Mouse (Mus musculus) 416B (cell line): ENCODE data around the gene Csdc2.

Experiments used
- DNase-seq: peaks from one replicate; pipeline ENCODE4 v3.0.0; 2011; ENCODE audit warnings: low read depth

Csdc2 gene

GRCm38 (mm10) chr15:81925760-81926445 lies 10.7 kb upstream of the Csdc2 start, which contains the start of gene Polr3h:
TSS of gene Polr3h (minus strand) at chr15:81926240.
- DNase-seq, result peak; percentile 98

GRCm38 (mm10) chr15:81926446-81926822 lies 10.1 kb upstream of the Csdc2 start:
- DNase-seq, result no peak

DNA sequence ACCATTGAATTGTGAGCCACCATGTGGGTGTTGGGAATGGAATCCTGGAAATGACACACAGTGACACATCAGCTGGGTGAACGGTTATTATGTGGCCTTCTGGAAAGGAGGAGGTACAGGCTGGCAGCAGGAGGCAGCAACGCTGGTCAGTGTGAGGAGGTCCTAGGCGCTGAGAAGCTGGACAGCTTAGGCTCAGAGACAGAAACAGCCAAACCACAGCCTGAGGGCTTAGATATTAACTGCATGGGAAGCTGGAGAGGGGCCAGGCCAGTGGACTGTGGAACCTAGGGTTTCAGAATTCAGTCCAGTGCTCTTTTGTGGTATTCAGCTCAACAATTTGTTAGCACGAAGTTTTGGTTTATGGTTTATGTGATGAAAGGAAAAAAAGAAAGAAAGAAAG lies 8.8 kb upstream of the Csdc2 start:
- DNase-seq, result peak; percentile 86

DNA sequence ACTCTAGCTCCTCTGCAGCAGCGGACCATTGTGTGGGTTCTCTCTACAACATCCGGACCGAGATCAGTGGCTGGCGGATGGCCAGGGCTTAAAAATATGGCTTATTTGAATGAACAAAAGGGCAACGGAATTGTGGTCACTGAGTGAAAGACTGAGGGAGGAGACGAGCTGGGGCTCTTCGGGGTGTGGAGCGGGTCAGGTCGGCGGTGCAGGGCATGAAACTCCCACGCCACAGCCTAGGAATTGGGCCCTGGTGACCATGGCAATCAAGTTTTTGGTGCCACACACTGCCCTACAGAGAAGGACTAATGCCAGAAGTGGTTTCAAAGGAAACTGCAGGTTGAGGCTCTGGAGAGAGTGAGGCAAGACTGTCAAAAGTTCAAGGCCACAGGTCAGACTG lies 8.3 kb upstream of the Csdc2 start:
- peak; percentile 93 for DNase-seq

GRCm38 (mm10) chr15:81932951-81933470 lies 3.5 kb upstream of the Csdc2 start:
- DNase-seq, result no peak

DNA sequence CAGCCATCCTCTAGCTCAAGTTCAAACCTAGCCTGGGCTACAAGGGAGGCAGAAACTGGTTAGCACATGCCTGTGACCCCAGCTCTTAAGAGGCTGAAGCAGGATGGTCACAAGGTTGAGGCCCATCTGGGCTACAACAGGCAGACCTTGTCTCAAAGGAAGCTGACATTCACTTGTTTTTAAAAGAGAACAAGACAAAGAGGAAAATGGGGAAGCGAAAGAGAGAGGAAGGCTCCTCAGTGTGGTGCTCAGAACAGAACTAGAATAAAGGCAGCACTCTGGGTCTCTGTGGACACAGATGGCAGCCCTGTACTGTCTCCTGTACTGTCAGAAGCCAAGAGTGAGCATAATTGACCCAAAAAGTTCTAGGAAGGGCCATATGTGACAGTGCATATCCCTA lies 2.6 kb upstream of the Csdc2 start:
- DNase-seq, result no peak

GRCm38 (mm10) chr15:81935869-81936637 lies 506 bp upstream of the Csdc2 start:
- peak; percentile 60 for DNase-seq

- no peak for DNase-seq
These were observed 776 bp downstream of the Csdc2 start for GRCm38 (mm10) chr15:81937098-81937972.

DNA sequence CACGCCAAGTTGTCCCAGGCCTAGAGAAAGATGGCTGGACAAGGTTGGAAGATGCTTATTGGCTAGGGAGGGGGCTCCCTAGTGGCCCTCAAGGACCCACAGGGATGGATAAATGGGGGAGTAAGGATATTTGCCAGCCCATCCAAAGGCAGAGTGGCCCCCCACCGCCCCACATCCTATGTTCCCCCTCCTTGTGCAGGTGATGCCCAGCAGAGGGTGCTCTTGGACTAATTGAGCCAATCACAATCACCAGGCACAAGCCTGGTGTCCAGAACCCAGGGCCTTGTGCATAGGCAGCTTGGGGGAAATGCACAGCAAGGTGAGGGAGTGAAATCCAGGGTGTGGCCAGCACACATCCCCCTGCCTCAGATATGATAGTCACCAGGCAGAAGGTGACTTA lies 1.7 kb downstream of the Csdc2 start:
- peak; percentile 71 for DNase-seq

DNA sequence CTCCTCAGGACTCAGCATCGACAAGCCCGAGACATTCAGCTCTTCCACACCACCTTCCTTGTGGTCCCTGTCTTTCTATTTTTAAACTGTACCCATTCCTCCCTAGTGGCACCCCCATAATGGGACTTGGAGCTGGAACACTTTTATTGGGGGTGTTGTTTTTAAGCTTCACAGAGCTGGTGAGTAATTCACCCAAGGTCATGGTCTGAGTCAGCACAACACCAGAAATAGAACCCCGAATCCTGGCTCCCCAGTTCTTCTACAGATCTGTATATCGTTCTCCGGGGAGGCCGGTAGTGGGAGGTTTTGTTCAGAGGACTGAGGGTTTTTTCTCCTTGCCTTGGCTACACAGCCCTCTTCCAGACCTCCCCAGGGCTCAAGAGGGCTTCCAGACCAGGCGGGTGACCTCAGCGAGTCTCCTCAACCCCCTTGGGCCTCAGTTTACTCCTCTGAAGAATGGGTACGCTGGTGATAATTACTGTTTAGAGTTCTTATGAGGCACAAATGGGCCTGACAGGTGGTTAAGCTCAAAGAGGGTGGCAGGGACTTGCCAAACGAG lies 2.7 kb downstream of the Csdc2 start:
- peak; percentile 48 for DNase-seq

- DNase-seq, result no peak
These were observed 3.2 kb downstream of the Csdc2 start for GRCm38 (mm10) chr15:81939774-81940173.

DNA sequence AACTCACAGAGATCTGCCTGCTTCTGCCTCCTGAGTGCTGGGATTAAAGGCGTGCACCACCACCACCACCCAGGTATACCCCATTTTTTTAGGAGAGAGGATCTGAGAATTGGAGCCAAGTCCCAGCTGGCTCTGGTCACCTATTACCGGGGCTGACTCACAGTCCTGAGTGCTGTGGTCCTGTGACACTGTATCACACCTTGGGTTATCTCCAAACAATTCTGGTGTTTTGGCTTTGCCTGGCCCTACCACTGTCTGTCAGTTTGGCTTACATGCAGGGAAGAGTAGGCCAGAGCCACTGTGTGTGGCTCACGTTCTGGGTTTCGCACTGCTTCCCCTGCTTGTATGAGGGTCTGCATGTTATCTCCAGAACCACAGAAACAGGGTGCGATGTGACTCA lies 3.7 kb downstream of the Csdc2 start:
- no peak for DNase-seq

- no peak for DNase-seq
These were observed 4.5 kb downstream of the Csdc2 start for GRCm38 (mm10) chr15:81941010-81941409.

DNA sequence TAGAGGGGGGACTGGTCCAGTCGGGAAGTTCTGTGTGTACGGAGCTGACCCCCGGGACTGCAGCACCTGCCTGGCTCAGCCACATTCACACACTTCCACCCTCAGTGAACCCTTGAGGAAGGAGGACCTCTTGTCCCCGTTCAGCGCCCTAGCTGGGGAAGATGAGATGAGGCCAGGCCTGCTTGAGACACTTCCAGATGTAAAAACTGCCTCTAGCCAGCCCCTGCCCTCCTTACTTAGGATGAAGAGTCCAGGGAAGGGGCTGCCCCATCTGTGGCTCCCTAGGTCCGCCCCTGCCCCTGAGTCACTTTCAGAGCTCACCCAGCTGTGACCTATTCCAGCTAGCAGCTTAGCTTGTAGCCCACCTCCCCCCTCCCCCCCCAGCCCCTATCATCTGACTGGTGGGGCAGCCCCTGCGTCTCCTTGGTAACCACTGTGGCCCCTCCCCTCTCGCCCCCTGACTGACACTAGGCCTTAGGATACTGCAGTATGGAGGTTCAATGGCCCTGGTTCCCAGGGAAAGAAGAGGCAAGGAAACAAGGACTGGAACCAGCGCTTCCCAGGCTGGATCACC lies 6.7 kb downstream of the Csdc2 start:
- DNase-seq, result no peak

GRCm38 (mm10) chr15:81949076-81949475 lies 12.5 kb downstream of the Csdc2 start:
- no peak for DNase-seq

DNA sequence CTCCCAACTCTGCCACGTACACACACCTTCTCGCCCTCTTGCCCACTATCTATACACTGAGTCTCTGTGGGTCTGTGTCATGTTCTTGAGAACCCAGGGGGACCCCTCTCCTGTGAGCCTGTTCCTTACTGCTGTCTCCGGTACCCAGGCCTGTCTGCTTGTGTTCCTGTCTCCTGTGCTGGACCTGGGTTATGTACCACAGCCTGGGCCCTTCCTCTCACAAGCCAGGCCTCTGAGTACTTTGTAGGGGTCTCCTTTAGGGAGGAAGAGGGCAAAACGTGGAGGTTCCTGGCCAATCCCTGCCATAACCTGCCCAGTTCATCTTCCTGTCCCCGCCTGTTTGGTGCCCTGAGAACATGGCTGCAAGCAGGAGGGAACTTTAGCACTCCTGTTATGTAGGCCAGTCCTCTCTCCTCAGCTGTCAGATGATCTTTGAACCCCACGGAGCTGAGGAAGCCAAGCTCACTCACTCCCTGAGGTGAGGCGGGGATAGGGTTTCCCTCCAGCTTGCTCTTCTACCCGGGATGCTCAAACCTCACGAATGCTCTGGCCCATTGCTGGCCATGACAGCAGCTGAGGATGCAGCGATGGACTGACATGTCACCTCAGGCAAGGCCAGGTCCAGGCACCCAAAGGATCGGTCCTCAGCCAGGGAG lies 13.0 kb downstream of the Csdc2 start:
- DNase-seq, result no peak

- DNase-seq, result no peak
These were observed 14.2 kb downstream of the Csdc2 start for GRCm38 (mm10) chr15:81950716-81951115.

DNA sequence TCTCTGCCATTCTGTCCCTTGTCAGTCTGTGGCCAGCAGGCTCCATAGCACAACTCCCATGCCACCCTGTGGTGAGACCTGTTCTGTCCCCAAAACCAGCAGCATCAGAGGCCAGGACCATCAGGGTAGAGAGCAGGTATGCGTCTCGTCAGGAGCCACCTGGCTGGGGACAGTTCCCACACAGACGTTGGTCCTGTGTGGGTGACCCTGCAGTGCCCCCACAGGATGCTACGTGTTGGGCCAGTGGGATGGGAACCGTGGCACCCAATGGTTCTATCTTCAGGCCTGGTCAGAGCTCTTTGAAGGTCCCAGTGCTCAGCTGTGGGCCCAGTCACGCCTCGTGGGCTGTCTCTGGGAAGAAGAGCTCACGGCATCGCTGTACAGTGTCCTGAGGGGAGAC lies 14.6 kb downstream of the Csdc2 start:
- no peak for DNase-seq

- no peak for DNase-seq
These were observed 15.8 kb downstream of the Csdc2 start for GRCm38 (mm10) chr15:81952310-81952709.

GRCm38 (mm10) chr15:81954151-81954583 lies 17.6 kb downstream of the Csdc2 start:
- DNase-seq, result no peak

DNA sequence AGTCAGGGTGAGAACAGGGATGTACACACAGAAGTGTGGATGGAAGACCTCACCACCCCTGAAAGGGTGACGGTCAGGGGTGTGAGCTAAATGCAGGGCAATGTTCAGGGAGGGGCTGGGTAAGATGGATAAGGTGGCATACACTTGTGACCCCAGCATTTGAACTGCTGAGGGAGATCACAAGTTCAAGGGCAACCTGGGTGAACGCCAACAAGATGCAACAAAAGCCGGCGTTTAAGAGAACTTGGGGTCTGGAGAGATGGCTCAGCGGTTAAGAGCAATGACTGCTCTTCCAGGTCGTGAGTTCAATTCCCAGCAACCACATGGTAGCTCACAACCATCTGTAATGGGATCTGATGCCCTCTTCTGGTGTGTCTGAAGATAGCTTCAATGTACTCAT lies 18.2 kb downstream of the Csdc2 start:
- no peak for DNase-seq
